Mouse (Mus musculus) T-helper 17 cell (primary cell): ENCODE measurements around the gene Avil.

Source experiments
- in situ Hi-C, 2 experiments: fragments of 300-600 bp; cut with MboI, MseI; formaldehyde crosslinking; loops; 1 replicate in 1 of 2; 2 replicates in 1 of 2; pipeline ENCODE4 v1.15.1; 2025; ENCODE audit warnings: high pct_unique_total_duplicates in 2 of 2

Gene Avil

GRCm38 (mm10) chr10:127000529-127000928 lies at the start of gene Avil:
Avil (plus strand) TSS chr10:127000709.
- in situ Hi-C loops: no loop called here

- in situ Hi-C loops: no loop called here
These were observed 48.1 kb upstream of the Avil start for GRCm38 (mm10) chr10:126952375-126952774.

GRCm38 (mm10) chr10:126953029-126953471 lies 47.5 kb upstream of the Avil start:
- in situ Hi-C loops: no loop called here

- in situ Hi-C loops: no loop called here
These were observed 43.7 kb upstream of the Avil start for GRCm38 (mm10) chr10:126956692-126957358.

- in situ Hi-C loops: no loop called here
These were observed 43.0 kb upstream of the Avil start for GRCm38 (mm10) chr10:126957359-126958107.

- in situ Hi-C loops: no loop called here
These were observed 40.0 kb upstream of the Avil start for GRCm38 (mm10) chr10:126960496-126960895.

- in situ Hi-C loops: no loop called here
These were observed 38.8 kb upstream of the Avil start for GRCm38 (mm10) chr10:126961757-126962156.

- in situ Hi-C loops: no loop called here
These were observed 38.1 kb upstream of the Avil start for GRCm38 (mm10) chr10:126962271-126962965.

- in situ Hi-C loops: no loop called here
These were observed 37.6 kb upstream of the Avil start for GRCm38 (mm10) chr10:126962966-126963330.

GRCm38 (mm10) chr10:126963821-126964220 lies 36.7 kb upstream of the Avil start:
- in situ Hi-C loops: no loop called here

- in situ Hi-C loops: no loop called here
These were observed 29.0 kb upstream of the Avil start for GRCm38 (mm10) chr10:126971363-126972050.

GRCm38 (mm10) chr10:126972051-126972725 lies 28.3 kb upstream of the Avil start:
- in situ Hi-C loops: no loop called here

- in situ Hi-C loops: no loop called here
These were observed 27.5 kb upstream of the Avil start for GRCm38 (mm10) chr10:126972988-126973387.

GRCm38 (mm10) chr10:126975706-126976105 lies 24.8 kb upstream of the Avil start:
- in situ Hi-C loops: no loop called here

- in situ Hi-C loops: no loop called here
These were observed 23.4 kb upstream of the Avil start for GRCm38 (mm10) chr10:126977076-126977475.

GRCm38 (mm10) chr10:126978277-126978994 lies 22.1 kb upstream of the Avil start, which contains the start of gene Ctdsp2:
Ctdsp2 (plus strand) TSS chr10:126978717.
- in situ Hi-C loops: no loop called here

- in situ Hi-C loops: no loop called here
These were observed 21.3 kb upstream of the Avil start for GRCm38 (mm10) chr10:126979121-126979635.

- in situ Hi-C loops: loop anchor here in 1 of 2 experiments (5.0 kb wide), 2 partner anchors 52 to 53 kb away; partner anchors contain the start of gene Tsfm
These were observed 20.8 kb upstream of the Avil start for GRCm38 (mm10) chr10:126979636-126980151.

GRCm38 (mm10) chr10:126980221-126980932 lies 20.1 kb upstream of the Avil start:
- in situ Hi-C loops: loop anchor here in 1 of 2 experiments (5.0 kb wide), 2 partner anchors 52 to 53 kb away; partner anchors contain the start of gene Tsfm
